Mouse (Mus musculus): ENCODE results near the gene Npas3. TPM values are rescaled to one million over a fixed set of nuclear protein-coding genes. Genes with fewer than 3 reads are reported as not detected.

Gene Npas3
- polyA plus RNA-seq, 1 experiment: 0.01 TPM

DNA sequence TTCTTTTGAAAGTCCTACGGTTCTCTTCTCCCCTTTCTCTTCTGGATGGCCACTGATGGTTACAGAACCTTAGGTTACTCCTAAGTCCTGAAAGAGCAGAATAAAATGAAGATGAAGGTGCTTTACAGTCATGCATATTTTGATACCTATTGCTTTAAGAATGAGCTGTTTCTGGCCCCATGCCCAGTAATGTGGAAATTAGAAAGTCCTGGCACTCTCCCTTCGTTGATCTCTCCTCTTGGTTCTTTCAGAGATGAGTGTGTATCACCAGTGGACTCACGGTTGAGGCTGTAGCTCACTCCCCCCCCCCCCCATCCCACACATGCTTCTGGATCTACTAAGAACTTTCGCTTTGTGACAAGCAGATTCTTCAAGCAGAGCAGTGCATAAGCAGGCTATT is 167.6 kb downstream of the Npas3 start:
- Histone ChIP-seq H3K79me2 (ENCODE audit: control insufficient read depth, insufficient read depth) (no peaks in the 10 kb centered on the region), H3K4me3 (ENCODE audit: insufficient read depth, poor library complexity, severe bottlenecking) (no peak overlapping the region)

DNA sequence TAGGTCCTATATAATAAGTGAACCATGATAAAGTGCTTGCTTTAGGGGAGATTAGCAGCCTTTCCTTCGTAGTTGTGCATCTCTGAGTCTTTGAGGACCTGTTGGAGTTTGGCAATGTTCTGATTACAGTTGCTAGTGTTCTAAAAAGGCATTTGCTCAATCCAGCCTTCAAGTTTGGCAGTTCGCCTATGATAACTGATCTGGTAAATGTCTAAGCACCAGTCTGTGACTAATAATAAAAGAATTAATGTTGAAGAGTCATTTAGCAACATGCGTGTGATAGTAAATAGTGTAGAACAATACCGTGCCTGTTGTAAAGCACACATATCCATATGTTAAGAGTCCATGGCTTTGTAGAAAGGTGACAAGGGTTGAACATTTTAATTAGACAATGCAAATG is 173.2 kb downstream of the Npas3 start:
- Histone ChIP-seq H3ac (ENCODE audit: control insufficient read depth, insufficient read length, low read depth) (no peak overlapping the region), H3K79me2 (ENCODE audit: control insufficient read depth, insufficient read depth) (no peaks in the 10 kb centered on the region), H3K79me3 (ENCODE audit: low read depth) (no peaks in the 10 kb centered on the region), H3K27me3 (ENCODE audit: control insufficient read depth, insufficient read depth, insufficient read length) (no peaks in the 10 kb centered on the region), H3K4me3 (ENCODE audit: insufficient read depth, poor library complexity, severe bottlenecking) (no peak overlapping the region), H3K36me3 (ENCODE audit: control insufficient read depth, insufficient read depth) (no peaks in the 10 kb centered on the region)
- TF ChIP-seq CEBPB (IDR thresholded peaks at IDR 0.05; ENCODE audit: low read depth): peak; percentile 56
- TF ChIP-seq FOSL1 (IDR thresholded peaks at IDR 0.05; ENCODE audit: insufficient read depth, low read length, poor library complexity, severe bottlenecking): no peak
- TF ChIP-seq MAX (IDR thresholded peaks at IDR 0.05): no peak

More for the DNA sequence above, 167.6 kb downstream of the Npas3 start:
- no peak for TF ChIP-seq MYOG (IDR thresholded peaks at IDR 0.05; ENCODE audit: control insufficient read depth, extremely low read depth, insufficient read length)
- no peak for TF ChIP-seq MYOD1 (IDR thresholded peaks at IDR 0.05; ENCODE audit: control insufficient read depth, insufficient read length, low read depth)
- no peak for TF ChIP-seq MAX (IDR thresholded peaks at IDR 0.05)
- no peak for TF ChIP-seq CTCF (IDR thresholded peaks at IDR 0.05; ENCODE audit: control insufficient read depth, insufficient read depth, insufficient read length)
- no peak for TF ChIP-seq USF1 (IDR thresholded peaks at IDR 0.05; ENCODE audit: low read depth)
- no peak for TF ChIP-seq CEBPB (IDR thresholded peaks at IDR 0.05; ENCODE audit: low read depth)
- no peak for TF ChIP-seq FOSL1 (IDR thresholded peaks at IDR 0.05; ENCODE audit: insufficient read depth, low read length, poor library complexity, severe bottlenecking)
- Histone ChIP-seq H3K36me3 (ENCODE audit: control insufficient read depth, insufficient read depth) (no peaks in the 10 kb centered on the region), H3K79me3 (ENCODE audit: low read depth) (no peaks in the 10 kb centered on the region), H3ac (ENCODE audit: control insufficient read depth, insufficient read length, low read depth) (no peak overlapping the region), H3K27me3 (ENCODE audit: control insufficient read depth, insufficient read depth, insufficient read length) (no peaks in the 10 kb centered on the region)

DNA sequence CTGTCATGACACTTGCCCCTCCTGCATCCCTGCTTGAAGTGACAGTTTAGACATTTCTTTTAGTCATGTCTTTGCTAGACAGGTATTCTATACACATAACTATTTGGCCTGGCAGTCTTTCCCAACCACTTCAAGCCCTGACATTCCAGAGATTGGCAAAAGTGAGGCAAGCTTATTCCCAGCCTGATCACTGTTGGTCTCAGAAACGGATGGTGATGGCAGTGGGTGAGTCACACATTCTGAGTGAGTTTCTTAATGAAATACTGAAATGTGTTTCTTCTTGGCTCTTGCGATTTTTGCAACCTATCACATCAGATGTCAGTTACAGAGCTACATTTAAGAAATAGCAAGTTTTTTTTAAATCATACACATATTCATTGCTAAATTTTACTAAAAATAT is 175.2 kb downstream of the Npas3 start:
- H3K79me2 ChIP-seq (ENCODE audit: control insufficient read depth, insufficient read depth): no peaks in the 10 kb centered on the region
- H3K36me3 ChIP-seq (ENCODE audit: control insufficient read depth, insufficient read depth): no peaks in the 10 kb centered on the region
- TF ChIP-seq CTCF (IDR thresholded peaks at IDR 0.05; ENCODE audit: control insufficient read depth, insufficient read depth, insufficient read length): no peak
- peak; percentile 25 for TF ChIP-seq CEBPB (IDR thresholded peaks at IDR 0.05; ENCODE audit: low read depth)
- no peak for TF ChIP-seq USF1 (IDR thresholded peaks at IDR 0.05; ENCODE audit: low read depth)
- no peak for TF ChIP-seq MYOD1 (IDR thresholded peaks at IDR 0.05; ENCODE audit: control insufficient read depth, insufficient read length, low read depth)
- no peak for TF ChIP-seq FOSL1 (IDR thresholded peaks at IDR 0.05; ENCODE audit: insufficient read depth, low read length, poor library complexity, severe bottlenecking)
- TF ChIP-seq MYOG (IDR thresholded peaks at IDR 0.05; ENCODE audit: control insufficient read depth, extremely low read depth, insufficient read length): no peak
- no peak overlapping the region for H3ac ChIP-seq (ENCODE audit: control insufficient read depth, insufficient read length, low read depth)
- H3K4me3 ChIP-seq (ENCODE audit: insufficient read depth, poor library complexity, severe bottlenecking): no peak overlapping the region
- H3K79me3 ChIP-seq (ENCODE audit: low read depth): no peaks in the 10 kb centered on the region
- no peaks in the 10 kb centered on the region for H3K27me3 ChIP-seq (ENCODE audit: control insufficient read depth, insufficient read depth, insufficient read length)

DNA sequence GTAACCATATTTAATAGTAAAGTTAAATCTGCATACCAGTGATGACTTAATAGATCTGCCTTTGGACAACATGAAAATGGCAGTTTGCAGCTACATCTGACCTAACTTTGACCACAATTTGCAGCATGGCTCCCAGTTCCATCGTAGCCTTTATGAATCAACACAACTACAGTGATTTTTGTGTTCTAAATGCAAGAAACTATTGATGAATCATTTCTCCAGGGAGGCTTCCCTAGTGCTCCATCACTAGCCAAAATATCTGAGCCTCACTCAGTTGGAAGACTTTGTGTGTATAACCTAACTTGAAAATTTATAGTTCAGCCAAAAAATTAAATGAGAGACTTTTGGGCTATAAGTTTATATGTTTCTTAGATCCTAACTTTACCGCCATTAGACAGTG is 177.5 kb downstream of the Npas3 start:
- no peaks in the 10 kb centered on the region for H3K27me3 ChIP-seq (ENCODE audit: control insufficient read depth, insufficient read depth, insufficient read length)
- TF ChIP-seq MAX (IDR thresholded peaks at IDR 0.05): no peak
- no peak for TF ChIP-seq CTCF (IDR thresholded peaks at IDR 0.05; ENCODE audit: control insufficient read depth, insufficient read depth, insufficient read length)
- TF ChIP-seq FOSL1 (IDR thresholded peaks at IDR 0.05; ENCODE audit: insufficient read depth, low read length, poor library complexity, severe bottlenecking): no peak
- no peak for TF ChIP-seq MYOD1 (IDR thresholded peaks at IDR 0.05; ENCODE audit: control insufficient read depth, insufficient read length, low read depth)
- TF ChIP-seq MYOG (IDR thresholded peaks at IDR 0.05; ENCODE audit: control insufficient read depth, extremely low read depth, insufficient read length): no peak
- no peak for TF ChIP-seq CEBPB (IDR thresholded peaks at IDR 0.05; ENCODE audit: low read depth)
- TF ChIP-seq USF1 (IDR thresholded peaks at IDR 0.05; ENCODE audit: low read depth): no peak
- H3K36me3 ChIP-seq (ENCODE audit: control insufficient read depth, insufficient read depth): no peaks in the 10 kb centered on the region
- no peaks in the 10 kb centered on the region for H3K79me3 ChIP-seq (ENCODE audit: low read depth)
- no peak overlapping the region for H3ac ChIP-seq (ENCODE audit: control insufficient read depth, insufficient read length, low read depth)
- no peaks in the 10 kb centered on the region for H3K79me2 ChIP-seq (ENCODE audit: control insufficient read depth, insufficient read depth)
- no peak overlapping the region for H3K4me3 ChIP-seq (ENCODE audit: insufficient read depth, poor library complexity, severe bottlenecking)

DNA sequence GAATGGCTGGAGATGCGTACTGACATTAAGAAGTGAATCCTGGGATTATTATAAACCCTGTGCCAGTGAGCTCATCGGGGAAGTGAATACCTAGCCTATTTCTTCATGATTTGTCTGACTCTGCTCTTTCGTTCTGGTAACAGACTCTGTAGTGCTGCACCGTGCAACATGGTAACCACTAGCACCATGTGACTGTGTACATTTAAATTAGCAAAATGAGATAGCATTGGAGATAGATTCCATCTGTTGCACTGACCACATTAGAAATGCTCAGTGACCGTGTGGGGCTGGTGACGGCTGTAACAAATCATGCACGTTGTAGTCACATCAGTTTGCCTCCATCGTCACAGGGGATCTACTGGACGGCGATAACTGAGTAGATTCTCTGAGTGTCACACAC is 178.7 kb downstream of the Npas3 start:
- Histone ChIP-seq H3K27me3 (ENCODE audit: control insufficient read depth, insufficient read depth, insufficient read length) (no peaks in the 10 kb centered on the region), H3ac (ENCODE audit: control insufficient read depth, insufficient read length, low read depth) (no peak overlapping the region), H3K36me3 (ENCODE audit: control insufficient read depth, insufficient read depth) (no peaks in the 10 kb centered on the region), H3K79me3 (ENCODE audit: low read depth) (no peaks in the 10 kb centered on the region), H3K79me2 (ENCODE audit: control insufficient read depth, insufficient read depth) (no peaks in the 10 kb centered on the region), H3K4me3 (ENCODE audit: insufficient read depth, poor library complexity, severe bottlenecking) (no peak overlapping the region)
- TF ChIP-seq CTCF (IDR thresholded peaks at IDR 0.05; ENCODE audit: control insufficient read depth, insufficient read depth, insufficient read length) (no peak), MAX (IDR thresholded peaks at IDR 0.05) (no peak), CEBPB (IDR thresholded peaks at IDR 0.05; ENCODE audit: low read depth) (no peak), FOSL1 (IDR thresholded peaks at IDR 0.05; ENCODE audit: insufficient read depth, low read length, poor library complexity, severe bottlenecking) (no peak), MYOD1 (IDR thresholded peaks at IDR 0.05; ENCODE audit: control insufficient read depth, insufficient read length, low read depth) (no peak), USF1 (IDR thresholded peaks at IDR 0.05; ENCODE audit: low read depth) (no peak), MYOG (IDR thresholded peaks at IDR 0.05; ENCODE audit: control insufficient read depth, extremely low read depth, insufficient read length) (no peak)

DNA sequence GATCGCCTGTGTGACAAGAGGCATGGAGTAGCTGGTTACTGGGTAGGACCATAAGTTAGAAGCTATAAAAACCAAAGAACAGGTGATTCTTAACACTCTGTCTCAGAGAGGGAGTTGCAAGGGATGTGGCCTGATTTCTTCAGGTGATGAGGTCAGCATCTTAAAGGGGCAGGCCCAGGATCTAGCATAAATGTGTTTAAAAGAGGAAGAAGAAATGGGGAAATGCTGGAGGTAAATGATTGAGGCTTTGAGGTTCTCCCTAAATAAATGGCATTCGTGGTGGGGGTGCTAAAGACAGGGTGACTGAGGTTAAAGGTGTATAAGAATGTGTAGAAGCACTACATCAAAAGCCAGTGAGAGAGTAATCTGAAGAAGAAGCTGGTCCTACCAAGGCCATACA is 193.6 kb downstream of the Npas3 start:
- H3K79me2 ChIP-seq (ENCODE audit: control insufficient read depth, insufficient read depth): no peaks in the 10 kb centered on the region
- TF ChIP-seq CEBPB (IDR thresholded peaks at IDR 0.05; ENCODE audit: low read depth) (no peak), USF1 (IDR thresholded peaks at IDR 0.05; ENCODE audit: low read depth) (no peak), MYOD1 (IDR thresholded peaks at IDR 0.05; ENCODE audit: control insufficient read depth, insufficient read length, low read depth) (no peak), CTCF (IDR thresholded peaks at IDR 0.05; ENCODE audit: control insufficient read depth, insufficient read depth, insufficient read length) (no peak), MAX (IDR thresholded peaks at IDR 0.05) (no peak), MYOG (IDR thresholded peaks at IDR 0.05; ENCODE audit: control insufficient read depth, extremely low read depth, insufficient read length) (no peak), FOSL1 (IDR thresholded peaks at IDR 0.05; ENCODE audit: insufficient read depth, low read length, poor library complexity, severe bottlenecking) (no peak)
- H3K36me3 ChIP-seq (ENCODE audit: control insufficient read depth, insufficient read depth): no peaks in the 10 kb centered on the region
- no peaks in the 10 kb centered on the region for H3K79me3 ChIP-seq (ENCODE audit: low read depth)
- no peaks in the 10 kb centered on the region for H3K27me3 ChIP-seq (ENCODE audit: control insufficient read depth, insufficient read depth, insufficient read length)
- H3ac ChIP-seq (ENCODE audit: control insufficient read depth, insufficient read length, low read depth): no peak overlapping the region
- no peak overlapping the region for H3K4me3 ChIP-seq (ENCODE audit: insufficient read depth, poor library complexity, severe bottlenecking)

Data from C2C12 (cell line).